Mouse (Mus musculus) hindbrain, embryonic 16.5 days (tissue): ENCODE measurements at regions not wholly inside any gene's neighbourhood (a gene's known extent, or its start where the extent isn't known, plus 50 kb on each side); places are given as distances from the start of the nearest gene placed in this dataset.
A peak's percentile ranks its signal among the peaks of the same experiment; 100 is the strongest.

Source experiments
- ATAC-seq: fragments of 200-750 bp; cut with Nextera tagmentation; 2 replicates; pipeline ENCODE4 v1.8.0; 2017; ENCODE audit warnings: moderate TSS enrichment, moderate library complexity
- H3K27ac ChIP-seq: fragments of 300-500 bp; sonication (generic); 2 replicates; pipeline ENCODE4 v1.5.1; 2014; ENCODE audit warnings: low read depth, mild to moderate bottlenecking, control low read depth, low read length, moderate library complexity
- H3K27me3 ChIP-seq: fragments of 300-500 bp; sonication (generic); replicated peaks from 2 replicates; pipeline ENCODE4 v1.6.1; 2014; ENCODE audit warnings: low read length; ENCODE audit not compliant: control insufficient read depth, insufficient read depth
- H3K36me3 ChIP-seq: fragments of 300-500 bp; sonication (generic); 2 replicates; pipeline ENCODE4 v1.6.1; 2014; ENCODE audit warnings: mild to moderate bottlenecking, low read length, moderate library complexity, mixed read lengths; ENCODE audit not compliant: control insufficient read depth, insufficient read depth
- H3K4me1 ChIP-seq: fragments of 300-500 bp; sonication (generic); 2 replicates; pipeline ENCODE4 v1.6.1; 2014; ENCODE audit warnings: low read depth, low read length; ENCODE audit not compliant: control insufficient read depth, insufficient read depth
- H3K4me2 ChIP-seq: fragments of 300-500 bp; sonication (generic); 2 replicates; pipeline ENCODE4 v1.6.1; 2014; ENCODE audit warnings: mild to moderate bottlenecking, low read length, control low read depth, moderate library complexity
- H3K4me3 ChIP-seq: fragments of 300-500 bp; sonication (generic); 2 replicates; pipeline ENCODE4 v1.5.1; 2014; ENCODE audit warnings: mild to moderate bottlenecking, low read length, control low read depth, moderate library complexity
- H3K9ac ChIP-seq: fragments of 300-500 bp; sonication (generic); 2 replicates; pipeline ENCODE4 v1.6.1; 2014; ENCODE audit warnings: low read depth, mild to moderate bottlenecking, control low read depth, low read length, moderate library complexity
- H3K9me3 ChIP-seq: fragments of 300-500 bp; sonication (generic); 2 replicates; pipeline ENCODE4 v1.6.1; 2014; ENCODE audit warnings: mild to moderate bottlenecking, low read length, moderate library complexity; ENCODE audit not compliant: control insufficient read depth
- WGBS: fragments of 180-500 bp; shearing (Covaris S2); extraction: QIAGEN DNeasy Blood & Tissue Kit; methylation state at CpG from one replicate; pipeline ENCODE4 v1.1.7; 2014; 5-methylcytosine and 5-hydroxymethylcytosine counted together

- no peak for ATAC-seq
- no peaks in the 10 kb centered on the region for H3K27me3 ChIP-seq
- H3K36me3 ChIP-seq, result no peaks in the 10 kb centered on the region
- 15% methylated on average over 8 of the region's 8 CpGs for WGBS
- no peak overlapping the region for H3K4me2 ChIP-seq
- no peaks in the 10 kb centered on the region for H3K9me3 ChIP-seq
- no peak overlapping the region for H3K9ac ChIP-seq
- H3K4me3 ChIP-seq, result no peak overlapping the region
- peaks cover 15% of the 10 kb centered on the region for H3K4me1 ChIP-seq
- H3K27ac ChIP-seq, result no peak overlapping the region
Observed at GRCm38 (mm10) chr12:106477040-106477665, 467.1 kb downstream of the Vrk1 start.

GRCm38 (mm10) chr12:106477731-106478130, 467.7 kb downstream of the Vrk1 start:
- Histone ChIP-seq H3K4me3 (no peak overlapping the region; the same call in 1 of the 2 replicates), H3K4me2 (no peak overlapping the region; the same call in 1 of the 2 replicates)

GRCm38 (mm10) chr12:106478381-106478781, 468.4 kb downstream of the Vrk1 start:
- H3K27ac ChIP-seq, result no peak overlapping the region
- H3K4me2 ChIP-seq, result peak overlapping the region; percentile 61
- no peaks in the 10 kb centered on the region for H3K9me3 ChIP-seq
- ATAC-seq, result no peak
- WGBS, result under 1% methylated on average over 18 of the region's 18 CpGs
- H3K27me3 ChIP-seq, result no peaks in the 10 kb centered on the region
- peak overlapping the region; percentile 10 for H3K4me3 ChIP-seq
- H3K36me3 ChIP-seq, result no peaks in the 10 kb centered on the region
- H3K9ac ChIP-seq, result peak overlapping the region; percentile 31; the same call in 1 of the 2 replicates
- H3K4me1 ChIP-seq, result peaks cover 15% of the 10 kb centered on the region

More at GRCm38 (mm10) chr12:106477731-106478130, 467.7 kb downstream of the Vrk1 start:
- no peaks in the 10 kb centered on the region for H3K36me3 ChIP-seq
- H3K4me1 ChIP-seq, result peaks cover 15% of the 10 kb centered on the region
- no peak overlapping the region for H3K9ac ChIP-seq
- H3K9me3 ChIP-seq, result no peaks in the 10 kb centered on the region
- no peaks in the 10 kb centered on the region for H3K27me3 ChIP-seq
- no peak overlapping the region for H3K27ac ChIP-seq
- 16% methylated on average over 4 of the region's 4 CpGs for WGBS
- no peak for ATAC-seq

GRCm38 (mm10) chr12:106479067-106479877, 469.2 kb downstream of the Vrk1 start:
- ATAC-seq, result no peak; the same call in 1 of the 2 replicates
- 1% methylated on average over 24 of the region's 24 CpGs for WGBS
- Histone ChIP-seq H3K4me3 (peak overlapping the region; percentile 30), H3K27me3 (no peaks in the 10 kb centered on the region; the same call in 1 of the 2 replicates), H3K4me1 (peaks cover 15% of the 10 kb centered on the region), H3K4me2 (peak overlapping the region; percentile 61), H3K9me3 (no peaks in the 10 kb centered on the region), H3K9ac (peak overlapping the region; percentile 36; the same call in 1 of the 2 replicates), H3K27ac (peak overlapping the region; percentile 7; the same call in 1 of the 2 replicates), H3K36me3 (no peaks in the 10 kb centered on the region)

GRCm38 (mm10) chr12:106479878-106480194, 469.8 kb downstream of the Vrk1 start:
- Histone ChIP-seq H3K27ac (peak overlapping the region; percentile 7; the same call in 1 of the 2 replicates), H3K36me3 (no peaks in the 10 kb centered on the region), H3K9ac (peak overlapping the region; percentile 36; the same call in 1 of the 2 replicates), H3K4me1 (peaks cover 11% of the 10 kb centered on the region), H3K27me3 (no peaks in the 10 kb centered on the region; the same call in 1 of the 2 replicates), H3K4me3 (peak overlapping the region; percentile 30), H3K4me2 (peak overlapping the region; percentile 61), H3K9me3 (no peaks in the 10 kb centered on the region)
- 5% methylated on average over 6 of the region's 6 CpGs for WGBS
- no peak for ATAC-seq

GRCm38 (mm10) chr12:106480281-106481060, 470.4 kb downstream of the Vrk1 start:
- Histone ChIP-seq H3K4me3 (no peak overlapping the region), H3K27me3 (no peaks in the 10 kb centered on the region; the same call in 1 of the 2 replicates), H3K4me1 (peaks cover 11% of the 10 kb centered on the region), H3K36me3 (no peaks in the 10 kb centered on the region), H3K4me2 (no peak overlapping the region), H3K27ac (no peak overlapping the region; the same call in 1 of the 2 replicates), H3K9ac (no peak overlapping the region), H3K9me3 (no peaks in the 10 kb centered on the region)
- 26% methylated on average over 12 of the region's 12 CpGs for WGBS
- ATAC-seq, result no peak; the same call in 1 of the 2 replicates

- WGBS, result 36% methylated on average over 12 of the region's 12 CpGs
- Histone ChIP-seq H3K9ac (no peak overlapping the region), H3K4me2 (no peak overlapping the region), H3K4me3 (no peak overlapping the region), H3K27me3 (no peaks in the 10 kb centered on the region), H3K4me1 (no peaks in the 10 kb centered on the region), H3K36me3 (no peaks in the 10 kb centered on the region), H3K9me3 (no peaks in the 10 kb centered on the region), H3K27ac (no peak overlapping the region)
- no peak for ATAC-seq
Observed at GRCm38 (mm10) chr12:106501622-106502327, 491.7 kb downstream of the Vrk1 start.

GRCm38 (mm10) chr12:106504285-106504684, 494.3 kb downstream of the Vrk1 start:
- WGBS, result 81% methylated on average over 8 of the region's 8 CpGs
- no peaks in the 10 kb centered on the region for H3K9me3 ChIP-seq
- no peak overlapping the region for H3K4me3 ChIP-seq
- H3K4me1 ChIP-seq, result no peaks in the 10 kb centered on the region
- H3K9ac ChIP-seq, result no peak overlapping the region
- no peak overlapping the region for H3K4me2 ChIP-seq
- H3K27ac ChIP-seq, result no peak overlapping the region
- no peak for ATAC-seq
- H3K27me3 ChIP-seq, result no peaks in the 10 kb centered on the region; the same call in 1 of the 2 replicates
- no peaks in the 10 kb centered on the region for H3K36me3 ChIP-seq
